Mouse (Mus musculus) thymus, adult 2 months (tissue): ENCODE measurements at regions not wholly inside any gene's neighbourhood (a gene's known extent, or its start where the extent isn't known, plus 50 kb on each side); places are given as distances from the start of the nearest gene placed in this dataset.

ENCODE experiments used
- DNase-seq: peaks from one replicate; pipeline ENCODE4 v3.0.0; 2021
- H3K27ac ChIP-seq: fragments of 200-500 bp; 2 replicates; pipeline ENCODE4 v1.5.1; 2012; ENCODE audit warnings: low read length, control low read depth; ENCODE audit not compliant: control insufficient read depth, insufficient read depth
- H3K27me3 ChIP-seq: fragments of 200-500 bp; 2 replicates; pipeline ENCODE4 v1.6.1; 2012; ENCODE audit warnings: mild to moderate bottlenecking, low read length, moderate library complexity, mixed read lengths; ENCODE audit not compliant: control insufficient read depth, insufficient read depth
- H3K36me3 ChIP-seq: fragments of 200-500 bp; 2 replicates; pipeline ENCODE4 v1.6.1; 2012; ENCODE audit warnings: mild to moderate bottlenecking, low read length, moderate library complexity; ENCODE audit not compliant: control insufficient read depth, insufficient read depth
- H3K4me1 ChIP-seq: fragments of 200-500 bp; replicated peaks from 2 replicates; pipeline ENCODE4 v1.6.1; 2012; ENCODE audit warnings: low read length; ENCODE audit not compliant: control insufficient read depth, insufficient read depth
- H3K4me3 ChIP-seq: fragments of 200-500 bp; 2 replicates; pipeline ENCODE4 v1.5.1; 2012; ENCODE audit warnings: mild to moderate bottlenecking, low read length, control low read depth, moderate library complexity; ENCODE audit not compliant: control insufficient read depth, insufficient read depth
- CTCF ChIP-seq: fragments of 200-500 bp; IDR thresholded peaks from 2 replicates; pipeline ENCODE4 v1.5.1; 2012; ENCODE audit warnings: mild to moderate bottlenecking, control low read depth, low read length, moderate library complexity, borderline replicate concordance; ENCODE audit not compliant: control insufficient read depth, poor library complexity, insufficient read depth; ENCODE audit errors: extremely low read depth
- POLR2A ChIP-seq: fragments of 200-500 bp; IDR thresholded peaks from 2 replicates; pipeline ENCODE4 v1.6.1; 2012; ENCODE audit warnings: mild to moderate bottlenecking, low read length, control low read depth, moderate library complexity; ENCODE audit not compliant: control insufficient read depth, poor library complexity, insufficient read depth; ENCODE audit errors: extremely low read depth
- WGBS: fragments of 180-500 bp; shearing (Covaris S2); methylation state at CpG from one replicate; pipeline ENCODE4 v1.1.7; 2018; 5-methylcytosine and 5-hydroxymethylcytosine counted together

DNA sequence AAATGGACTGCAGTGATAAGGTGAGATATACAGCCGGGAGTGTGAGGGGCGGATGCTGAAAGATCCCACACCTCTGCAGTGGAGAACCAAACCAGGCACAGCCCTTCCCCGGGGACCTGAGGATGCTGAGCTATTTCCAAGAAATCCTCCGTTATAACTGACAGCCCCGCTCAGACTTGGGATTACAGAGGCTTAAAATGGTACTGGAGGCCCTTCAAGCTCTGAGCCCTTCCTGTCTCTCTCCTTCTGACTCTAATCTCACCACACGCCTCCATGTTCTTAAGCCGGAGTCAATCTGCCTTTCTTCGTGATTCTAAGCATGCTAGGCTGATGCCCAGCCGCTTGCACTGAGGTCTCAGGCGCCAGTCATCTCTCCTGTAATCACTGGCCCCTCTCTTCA lies 221.5 kb downstream of the 3100002H09Rik start:
- no peak for DNase-seq
- H3K27ac ChIP-seq, result no peak overlapping the region
- no peak overlapping the region for H3K4me3 ChIP-seq
- no peak for TF ChIP-seq CTCF
- TF ChIP-seq POLR2A, result no peak
- WGBS, result 89% methylated on average over 10 of the region's 10 CpGs
- no peaks in the 10 kb centered on the region for H3K27me3 ChIP-seq
- no peaks in the 10 kb centered on the region for H3K36me3 ChIP-seq
- H3K4me1 ChIP-seq, result no peaks in the 10 kb centered on the region

DNA sequence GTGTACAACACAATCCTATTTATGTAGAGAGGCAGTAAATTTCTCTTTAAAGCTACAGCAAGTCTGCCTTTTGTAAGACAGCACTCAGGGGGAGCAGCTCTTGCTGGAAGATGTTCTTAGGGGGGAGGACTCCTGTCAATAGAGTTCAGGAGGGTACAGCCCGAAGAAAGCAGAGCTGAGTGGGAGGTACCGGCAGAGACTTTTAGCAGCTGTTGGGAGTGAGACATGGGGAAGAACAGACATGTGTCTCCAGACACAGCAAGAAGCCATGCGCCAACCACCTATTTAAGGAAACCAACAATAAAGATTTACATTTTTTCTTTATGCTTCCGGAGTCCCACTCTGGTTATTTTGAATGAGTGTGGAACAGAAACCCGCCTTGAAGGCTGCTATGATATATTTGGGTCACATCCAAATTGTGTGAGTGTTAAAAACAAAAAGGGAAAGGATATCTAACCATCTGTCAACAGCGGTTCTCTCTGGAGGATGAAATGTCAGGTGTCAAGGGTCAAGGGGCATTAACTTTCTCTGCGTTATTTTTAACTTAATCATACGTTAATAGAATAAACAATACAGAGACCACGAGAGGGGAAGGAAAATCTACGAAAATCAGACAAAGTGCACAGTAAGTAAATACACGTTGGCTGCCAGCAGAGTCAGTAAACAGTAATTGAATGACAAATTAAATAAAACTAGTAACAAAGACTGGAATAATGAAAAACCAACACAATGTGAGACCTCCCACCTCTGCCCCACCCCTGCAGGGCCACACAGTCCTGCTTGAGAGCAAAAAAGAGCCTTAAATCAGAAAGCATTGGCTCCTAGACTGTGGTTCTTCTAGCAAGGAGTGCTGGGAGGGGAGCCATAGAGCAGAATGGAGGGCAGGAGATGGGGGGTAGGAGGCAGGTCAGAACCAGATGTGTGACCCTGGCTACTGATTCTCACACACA lies 225.2 kb downstream of the 3100002H09Rik start:
- Histone ChIP-seq H3K27me3 (no peaks in the 10 kb centered on the region), H3K4me3 (no peak overlapping the region), H3K4me1 (no peaks in the 10 kb centered on the region), H3K36me3 (no peaks in the 10 kb centered on the region), H3K27ac (no peak overlapping the region)
- WGBS, result 77% methylated on average over 11 of the region's 11 CpGs
- no peak for DNase-seq
- no peak for TF ChIP-seq CTCF

DNA sequence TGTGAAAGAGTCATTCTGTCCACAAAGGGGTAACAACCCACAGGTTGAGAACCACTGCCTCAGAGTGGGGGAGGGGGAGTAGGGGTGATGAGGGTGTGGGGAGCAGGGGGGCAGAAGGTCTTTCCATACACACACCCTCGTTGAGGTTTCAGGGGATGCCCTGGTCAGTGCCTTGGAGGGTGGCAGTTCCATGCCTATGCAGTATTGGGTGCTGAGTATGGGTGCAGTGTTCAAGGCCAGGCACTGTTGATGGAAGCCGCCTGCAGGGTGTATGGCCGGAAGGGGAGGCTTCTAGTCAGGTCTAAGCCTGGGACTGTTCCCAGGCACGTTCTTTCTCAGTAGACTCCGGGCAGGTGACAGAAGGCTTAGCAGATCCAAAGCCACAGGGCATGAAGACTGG lies 234.1 kb downstream of the 3100002H09Rik start:
- TF ChIP-seq POLR2A, result no peak
- no peak for TF ChIP-seq CTCF
- WGBS, result 69% methylated on average over 5 of the region's 5 CpGs
- no peaks in the 10 kb centered on the region for H3K36me3 ChIP-seq

DNA sequence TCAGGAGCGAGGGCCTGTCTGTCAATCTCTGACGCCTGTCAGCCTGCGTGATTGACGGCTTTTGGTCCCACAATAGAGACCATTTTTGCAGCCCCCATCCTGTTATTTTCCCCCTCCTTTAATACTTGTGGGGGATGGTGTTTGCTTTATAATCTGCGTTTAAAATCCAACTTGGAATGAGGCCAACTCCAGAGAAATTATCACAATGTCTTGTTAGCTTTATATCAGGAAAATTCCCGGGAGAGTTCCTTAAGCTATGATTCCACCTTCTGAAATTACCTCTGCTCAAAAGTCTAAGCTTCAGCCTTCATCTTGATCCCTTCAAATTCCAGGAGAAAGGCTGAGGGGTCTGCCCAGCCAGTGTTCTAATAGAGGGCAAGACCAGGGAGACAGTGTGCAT lies 235.0 kb downstream of the 3100002H09Rik start:
- no peak overlapping the region for H3K27ac ChIP-seq

More for the DNA sequence above, 234.1 kb downstream of the 3100002H09Rik start:
- Histone ChIP-seq H3K27me3 (no peaks in the 10 kb centered on the region), H3K27ac (no peak overlapping the region), H3K4me3 (no peak overlapping the region), H3K4me1 (no peaks in the 10 kb centered on the region)
- DNase-seq, result no peak

DNA sequence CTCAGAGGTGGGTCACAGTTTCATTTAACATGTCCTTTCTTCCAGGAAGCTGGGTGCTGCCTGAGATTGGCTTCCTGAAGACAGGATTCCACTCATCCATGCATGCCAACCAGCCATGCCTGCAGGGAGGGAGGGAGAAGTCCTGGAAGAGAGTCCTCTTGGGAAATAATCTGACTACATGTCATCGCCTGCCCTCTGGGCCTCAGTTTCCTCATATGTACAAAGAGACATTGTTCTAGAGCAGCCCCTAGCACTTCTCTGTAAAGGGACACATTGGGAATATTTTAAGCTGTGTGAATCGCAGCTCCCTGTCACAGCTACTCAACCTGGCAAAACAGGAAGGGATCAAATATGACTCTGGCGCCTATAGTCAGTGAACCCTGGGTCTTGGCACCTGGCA lies 241.8 kb downstream of the 3100002H09Rik start:
- no peaks in the 10 kb centered on the region for H3K27me3 ChIP-seq
- no peak overlapping the region for H3K4me3 ChIP-seq
- 86% methylated on average over 3 of the region's 3 CpGs for WGBS
- H3K4me1 ChIP-seq, result no peaks in the 10 kb centered on the region
- no peak for DNase-seq
- TF ChIP-seq CTCF (no peak), POLR2A (no peak)
- H3K27ac ChIP-seq, result no peak overlapping the region
- no peaks in the 10 kb centered on the region for H3K36me3 ChIP-seq

More for the DNA sequence above, 235.0 kb downstream of the 3100002H09Rik start:
- no peak for DNase-seq
- H3K27me3 ChIP-seq, result no peaks in the 10 kb centered on the region
- H3K4me1 ChIP-seq, result no peaks in the 10 kb centered on the region
- 74% methylated on average over 6 of the region's 6 CpGs for WGBS
- no peak overlapping the region for H3K4me3 ChIP-seq
- TF ChIP-seq POLR2A, result no peak
- TF ChIP-seq CTCF, result no peak
- H3K36me3 ChIP-seq, result no peaks in the 10 kb centered on the region

DNA sequence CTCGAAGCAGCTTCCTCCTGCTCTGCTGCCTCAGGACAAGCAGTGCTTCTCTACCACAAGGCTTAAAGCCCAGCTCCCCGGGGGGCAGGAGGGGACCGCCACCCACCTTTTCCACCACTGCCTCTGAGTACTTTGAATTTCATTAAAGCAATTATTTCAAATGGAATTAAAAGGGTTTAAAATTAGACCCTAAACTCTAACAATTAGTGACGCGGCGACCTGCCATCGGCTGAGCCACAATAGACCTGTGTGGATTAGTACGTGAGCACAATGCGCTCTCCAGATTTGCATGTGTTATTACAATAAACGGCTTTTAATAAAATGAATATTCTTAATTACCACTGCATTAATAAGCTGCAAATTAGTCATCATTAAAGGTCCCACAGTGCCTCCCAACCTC lies 242.5 kb downstream of the 3100002H09Rik start:
- Histone ChIP-seq H3K4me3 (no peak overlapping the region), H3K4me1 (no peaks in the 10 kb centered on the region), H3K36me3 (no peaks in the 10 kb centered on the region), H3K27me3 (no peaks in the 10 kb centered on the region), H3K27ac (no peak overlapping the region)
- 84% methylated on average over 10 of the region's 10 CpGs for WGBS
- TF ChIP-seq POLR2A (no peak), CTCF (no peak)
- no peak for DNase-seq

DNA sequence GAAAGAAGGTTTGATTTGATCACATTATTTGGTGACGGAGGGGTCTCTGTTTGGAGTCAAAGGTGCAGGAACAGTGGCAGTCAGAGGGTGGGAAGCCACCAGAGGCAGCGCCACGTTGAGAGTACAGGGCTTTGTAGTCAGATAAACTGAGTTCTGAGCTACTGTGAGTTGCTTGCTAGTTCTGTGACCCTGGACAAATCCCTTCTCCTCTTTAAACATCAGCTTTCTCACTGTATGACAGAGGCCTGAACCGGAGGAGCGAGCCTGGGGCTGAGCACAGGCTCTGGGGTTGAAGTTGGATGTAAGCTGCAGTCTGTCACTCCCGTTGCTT lies 250.1 kb downstream of the 3100002H09Rik start:
- no peak overlapping the region for H3K27ac ChIP-seq
- no peak overlapping the region for H3K4me3 ChIP-seq
- 70% methylated on average over 6 of the region's 6 CpGs for WGBS
- no peak for DNase-seq
- TF ChIP-seq POLR2A (no peak), CTCF (no peak)
- H3K4me1 ChIP-seq, result no peaks in the 10 kb centered on the region
- H3K36me3 ChIP-seq, result no peaks in the 10 kb centered on the region
- H3K27me3 ChIP-seq, result no peaks in the 10 kb centered on the region
